Mouse (Mus musculus) heart, adult 2 months (tissue): ENCODE data around the gene Aars2. TPM values are rescaled to one million over a fixed set of nuclear protein-coding genes. Genes with fewer than 3 reads are reported as not detected.

Experiments used
- DNase-seq, 2 experiments: peaks; one replicate each; pipeline ENCODE4 v3.0.0; 2021
- H3K27ac ChIP-seq: fragments of 200-600 bp; 2 replicates; pipeline ENCODE4 v1.8.1; 2022
- H3K27me3 ChIP-seq: fragments of 200-500 bp; 2 replicates; pipeline ENCODE4 v1.6.1; 2012; ENCODE audit warnings: mild to moderate bottlenecking, low read length, inconsistent platforms, mixed read lengths; ENCODE audit not compliant: control insufficient read depth, insufficient read depth
- H3K36me3 ChIP-seq: fragments of 200-500 bp; 2 replicates; pipeline ENCODE4 v1.6.1; 2012; ENCODE audit warnings: low read length, inconsistent platforms; ENCODE audit not compliant: control insufficient read depth, insufficient read depth
- H3K4me1 ChIP-seq: fragments of 200-500 bp; 2 replicates; pipeline ENCODE4 v1.6.1; 2011; ENCODE audit warnings: low read length; ENCODE audit not compliant: control insufficient read depth, insufficient read depth
- H3K4me3 ChIP-seq: fragments of 200-600 bp; 2 replicates; pipeline ENCODE4 v1.8.1; 2022
- H3K79me2 ChIP-seq: fragments of 200-500 bp; replicated peaks from 2 replicates; pipeline ENCODE4 v1.6.1; 2012; ENCODE audit warnings: mild to moderate bottlenecking, inconsistent platforms, low read length, moderate library complexity, mixed read lengths; ENCODE audit not compliant: control insufficient read depth, insufficient read depth
- H3K9ac ChIP-seq: fragments of 200-500 bp; 2 replicates; pipeline ENCODE4 v1.6.1; 2012; ENCODE audit warnings: low read depth, mild to moderate bottlenecking, control low read depth, inconsistent platforms, low read length, mixed read lengths
- CTCF ChIP-seq: fragments of 200-600 bp; IDR thresholded peaks from 2 replicates; pipeline ENCODE4 v1.8.1; 2022; ENCODE audit warnings: antibody characterized with exemption, mild to moderate bottlenecking, moderate library complexity
- EP300 ChIP-seq: fragments of 200-500 bp; IDR thresholded peaks from 2 replicates; pipeline ENCODE4 v1.6.1; 2011; ENCODE audit warnings: low read depth, low read length, control low read depth; ENCODE audit not compliant: insufficient read depth
- POLR2A ChIP-seq: fragments of 200-500 bp; IDR thresholded peaks from 2 replicates; pipeline ENCODE4 v1.6.1; 2011; ENCODE audit warnings: mild to moderate bottlenecking, low read depth, low read length, control low read depth; ENCODE audit not compliant: insufficient read depth
- WGBS: fragments of 180-500 bp; shearing (Covaris S2); methylation state at CpG from one replicate; pipeline ENCODE4 v1.1.7; 2018; 5-methylcytosine and 5-hydroxymethylcytosine counted together
- intact Hi-C: fragments of 180-260 bp; cut with DNase I; formaldehyde crosslinking; loops from one replicate; pipeline ENCODE4 v1.15.1; 2025
- polyA plus RNA-seq: library from polyadenylated mRNA; depleted of rRNA; stranded (reverse); fragments of >200 nt; gene quantifications from 2 replicates; pipeline ENCODE4 v1.2.3, GENCODE M21; 2012
- total RNA-seq, 2 experiments: library from RNA; stranded (reverse); gene quantifications; 2 replicates each; pipeline ENCODE4 v1.2.3; 2021

Aars2 gene
- total and polyA plus RNA-seq, 3 experiments = 17.2 to 18.4 (median 17.6) TPM

- 85% methylated on average over 4 of the region's 4 CpGs for WGBS
- H3K9ac ChIP-seq = no peak overlapping the region
- H3K79me2 ChIP-seq = no peaks in the 10 kb centered on the region
- DNase-seq = no peak
- no peaks in the 10 kb centered on the region for H3K4me1 ChIP-seq
- intact Hi-C loops = no loop called here
- H3K27ac ChIP-seq = no peak overlapping the region
- no peak overlapping the region for H3K4me3 ChIP-seq
- H3K36me3 ChIP-seq = no peaks in the 10 kb centered on the region
- H3K27me3 ChIP-seq = peaks cover 2% of the 10 kb centered on the region; the same call in 1 of the 2 replicates
- TF ChIP-seq POLR2A = no peak
- TF ChIP-seq CTCF = no peak
- no peak for TF ChIP-seq EP300
Observed at GRCm38 (mm10) chr17:45524961-45525360, 18.3 kb downstream of the Aars2 start.

- 22% methylated on average over 5 of the region's 5 CpGs for WGBS
- no peak for TF ChIP-seq POLR2A
- TF ChIP-seq EP300 = no peak
- no peak for TF ChIP-seq CTCF
Observed at GRCm38 (mm10) chr17:45526571-45526970, 19.9 kb downstream of the Aars2 start.

GRCm38 (mm10) chr17:45530346-45530782, 23.7 kb downstream of the Aars2 start:
- peaks cover 5% of the 10 kb centered on the region; the same call in 1 of the 2 replicates for H3K27me3 ChIP-seq
- H3K9ac ChIP-seq = no peak overlapping the region
- H3K79me2 ChIP-seq = no peaks in the 10 kb centered on the region
- DNase-seq = no peak
- TF ChIP-seq POLR2A (no peak), CTCF (no peak), EP300 (no peak)
- WGBS = 45% methylated on average over 13 of the region's 13 CpGs
- no peaks in the 10 kb centered on the region for H3K4me1 ChIP-seq
- H3K36me3 ChIP-seq = no peaks in the 10 kb centered on the region
- H3K27ac ChIP-seq = no peak overlapping the region
- intact Hi-C loops = no loop called here
- no peak overlapping the region for H3K4me3 ChIP-seq

More at GRCm38 (mm10) chr17:45526571-45526970, 19.9 kb downstream of the Aars2 start:
- no peak overlapping the region for H3K9ac ChIP-seq
- intact Hi-C loops = no loop called here
- H3K79me2 ChIP-seq = no peaks in the 10 kb centered on the region
- no peaks in the 10 kb centered on the region for H3K36me3 ChIP-seq
- peaks cover 5% of the 10 kb centered on the region; the same call in 1 of the 2 replicates for H3K27me3 ChIP-seq
- no peak overlapping the region for H3K4me3 ChIP-seq
- no peak overlapping the region for H3K27ac ChIP-seq
- no peak for DNase-seq
- H3K4me1 ChIP-seq = no peaks in the 10 kb centered on the region

GRCm38 (mm10) chr17:45532896-45533295, 26.3 kb downstream of the Aars2 start:
- Histone ChIP-seq H3K36me3 (no peaks in the 10 kb centered on the region), H3K4me3 (no peak overlapping the region), H3K27me3 (peaks cover 6% of the 10 kb centered on the region; the same call in 1 of the 2 replicates), H3K27ac (no peak overlapping the region), H3K4me1 (no peaks in the 10 kb centered on the region), H3K9ac (no peak overlapping the region), H3K79me2 (no peaks in the 10 kb centered on the region)
- TF ChIP-seq CTCF (no peak), POLR2A (no peak), EP300 (no peak)
- DNase-seq = no peak
- 40% methylated on average over 15 of the region's 15 CpGs for WGBS
- intact Hi-C loops = no loop called here

GRCm38 (mm10) chr17:45536264-45536663, 29.6 kb downstream of the Aars2 start:
- WGBS = 8% methylated on average over 5 of the region's 5 CpGs
- Histone ChIP-seq H3K79me2 (no peaks in the 10 kb centered on the region), H3K4me3 (no peak overlapping the region), H3K27me3 (peaks cover 1% of the 10 kb centered on the region), H3K36me3 (no peaks in the 10 kb centered on the region), H3K4me1 (no peaks in the 10 kb centered on the region), H3K27ac (no peak overlapping the region), H3K9ac (no peak overlapping the region)
- TF ChIP-seq EP300 (no peak), POLR2A (no peak), CTCF (no peak)
- DNase-seq = no peak
- intact Hi-C loops = no loop called here

- Histone ChIP-seq H3K79me2 (no peaks in the 10 kb centered on the region), H3K9ac (no peak overlapping the region), H3K4me3 (no peak overlapping the region), H3K4me1 (no peaks in the 10 kb centered on the region), H3K27ac (no peak overlapping the region), H3K36me3 (no peaks in the 10 kb centered on the region), H3K27me3 (peaks cover 1% of the 10 kb centered on the region)
- DNase-seq = no peak
- 52% methylated on average over 4 of the region's 4 CpGs for WGBS
- intact Hi-C loops = no loop called here
- TF ChIP-seq CTCF (no peak), POLR2A (no peak), EP300 (no peak)
Observed at GRCm38 (mm10) chr17:45538394-45538793, 31.8 kb downstream of the Aars2 start.
